Mouse (Mus musculus) forebrain, embryonic 16.5 days (tissue): Measurements from ENCODE around the gene Ercc5. TPM values are rescaled to one million over a fixed set of nuclear protein-coding genes. Genes with fewer than 3 reads are reported as not detected.

Source experiments
- ATAC-seq: fragments of 200-750 bp; cut with Nextera tagmentation; 2 replicates; pipeline ENCODE4 v1.8.0; 2017; ENCODE audit warnings: mild to moderate bottlenecking, moderate library complexity
- H3K27ac ChIP-seq: fragments of 300-500 bp; sonication (generic); 2 replicates; pipeline ENCODE4 v1.5.1; 2014; ENCODE audit warnings: low read length, control low read depth
- H3K27me3 ChIP-seq: fragments of 300-500 bp; sonication (generic); replicated peaks from 2 replicates; pipeline ENCODE4 v1.6.1; 2014; ENCODE audit warnings: low read length; ENCODE audit not compliant: control insufficient read depth, insufficient read depth
- H3K36me3 ChIP-seq: fragments of 300-500 bp; sonication (generic); 2 replicates; pipeline ENCODE4 v1.6.1; 2014; ENCODE audit not compliant: control insufficient read depth, insufficient read depth
- H3K4me1 ChIP-seq: fragments of 300-500 bp; sonication (generic); replicated peaks from 2 replicates; pipeline ENCODE4 v1.6.1; 2014; ENCODE audit warnings: low read length; ENCODE audit not compliant: control insufficient read depth, insufficient read depth
- H3K4me2 ChIP-seq: fragments of 300-500 bp; sonication (generic); 2 replicates; pipeline ENCODE4 v1.6.1; 2014; ENCODE audit warnings: mild to moderate bottlenecking, low read length, control low read depth
- H3K4me3 ChIP-seq: fragments of 300-500 bp; sonication (generic); replicated peaks from 2 replicates; pipeline ENCODE4 v1.5.1; 2014; ENCODE audit warnings: mild to moderate bottlenecking, low read length, control low read depth
- H3K9ac ChIP-seq: fragments of 300-500 bp; sonication (generic); replicated peaks from 2 replicates; pipeline ENCODE4 v1.6.1; 2014; ENCODE audit warnings: low read depth, low read length, control low read depth
- H3K9me3 ChIP-seq: fragments of 300-500 bp; sonication (generic); 2 replicates; pipeline ENCODE4 v1.6.1; 2016; ENCODE audit warnings: low read length; ENCODE audit not compliant: control insufficient read depth
- WGBS: fragments of 180-500 bp; shearing (Covaris S2); extraction: QIAGEN DNeasy Blood & Tissue Kit; methylation state at CpG from one replicate; pipeline ENCODE4 v1.1.7; 2014; 5-methylcytosine and 5-hydroxymethylcytosine counted together
- polyA plus RNA-seq: library from polyadenylated mRNA; unstranded; fragments of >200 nt; fragmentation: Nextera tagmentation; extraction: Ambion mirVana; gene quantifications from 2 replicates; pipeline ENCODE4 v1.2.1, GENCODE M21; 2015

The Ercc5 gene
- polyA plus RNA-seq, 1 experiment from 2014 or later = 35.3 TPM

DNA sequence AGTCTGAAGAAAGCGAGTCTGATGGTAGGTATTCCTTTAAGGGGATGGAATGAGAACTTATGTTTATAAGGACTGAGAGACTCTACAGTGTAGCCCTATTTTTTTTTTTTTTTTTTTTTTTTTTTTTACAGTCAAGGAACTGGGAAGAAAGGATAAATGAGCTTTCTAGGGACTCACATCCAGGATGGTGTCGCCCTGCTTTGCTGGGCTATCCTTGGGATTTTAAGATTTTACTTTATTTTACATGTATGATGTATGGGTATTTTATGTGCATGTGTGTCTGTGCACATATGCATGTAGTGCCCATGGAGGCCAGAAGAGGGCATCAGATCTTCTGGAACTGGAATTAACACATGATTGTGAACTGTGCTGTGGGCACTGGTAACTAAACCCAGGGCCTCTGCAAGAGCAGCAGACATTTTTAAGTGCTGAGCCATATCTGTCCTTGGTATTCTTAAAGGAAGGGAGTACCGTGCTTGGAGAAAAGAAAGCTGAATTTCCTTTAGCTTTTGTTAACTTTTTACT lies 20.4 kb downstream of the Ercc5 start:
- H3K4me3 ChIP-seq = no peak overlapping the region
- no peak for ATAC-seq
- H3K27me3 ChIP-seq = no peaks in the 10 kb centered on the region
- 0 out of 2 replicates have a peak, but pooled peaks cover 3% of the 10 kb centered on the region for H3K9me3 ChIP-seq
- H3K36me3 ChIP-seq = peaks cover 64% of the 10 kb centered on the region
- no peaks in the 10 kb centered on the region for H3K4me1 ChIP-seq
- H3K4me2 ChIP-seq = no peak overlapping the region
- no peak overlapping the region for H3K9ac ChIP-seq
- no peak overlapping the region for H3K27ac ChIP-seq
- 96% methylated on average over 3 of the region's 3 CpGs for WGBS

GRCm38 (mm10) chr1:44172656-44173055 lies 25.1 kb downstream of the Ercc5 start:
- no peak overlapping the region for H3K27ac ChIP-seq
- H3K27me3 ChIP-seq = no peaks in the 10 kb centered on the region
- no peak for ATAC-seq
- H3K4me2 ChIP-seq = no peak overlapping the region
- H3K36me3 ChIP-seq = peaks cover 61% of the 10 kb centered on the region
- H3K9me3 ChIP-seq = 0 out of 2 replicates have a peak, but pooled peaks cover 3% of the 10 kb centered on the region
- no peak overlapping the region for H3K4me3 ChIP-seq
- WGBS = 98% methylated on average over 4 of the region's 4 CpGs
- no peak overlapping the region for H3K9ac ChIP-seq
- H3K4me1 ChIP-seq = no peaks in the 10 kb centered on the region

DNA sequence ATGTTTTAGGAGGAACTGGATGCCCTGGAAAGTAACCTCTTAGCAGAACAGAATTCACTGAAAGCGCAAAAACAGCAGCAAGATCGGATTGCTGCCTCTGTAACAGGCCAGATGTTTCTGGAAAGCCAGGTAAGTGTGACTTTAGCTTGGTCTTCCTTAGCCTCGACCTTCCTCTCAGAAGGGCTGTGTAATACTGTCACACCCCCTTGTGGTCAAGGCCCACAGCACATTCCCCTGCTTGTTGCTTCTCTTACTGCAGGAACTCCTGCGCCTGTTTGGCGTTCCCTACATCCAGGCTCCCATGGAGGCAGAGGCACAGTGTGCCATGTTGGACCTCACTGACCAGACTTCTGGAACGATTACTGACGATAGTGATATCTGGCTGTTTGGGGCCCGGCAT lies 26.4 kb downstream of the Ercc5 start:
- WGBS = 91% methylated on average over 8 of the region's 8 CpGs
- Histone ChIP-seq H3K9me3 (0 out of 2 replicates have a peak, but pooled peaks cover 3% of the 10 kb centered on the region), H3K4me2 (no peak overlapping the region), H3K9ac (no peak overlapping the region), H3K4me1 (no peaks in the 10 kb centered on the region), H3K36me3 (peaks cover 50% of the 10 kb centered on the region), H3K27me3 (no peaks in the 10 kb centered on the region), H3K27ac (no peak overlapping the region), H3K4me3 (no peak overlapping the region)
- no peak for ATAC-seq

- no peak for ATAC-seq
- Histone ChIP-seq H3K9me3 (no peaks in the 10 kb centered on the region), H3K4me1 (no peaks in the 10 kb centered on the region), H3K27me3 (no peaks in the 10 kb centered on the region), H3K36me3 (peaks cover 36% of the 10 kb centered on the region), H3K4me3 (no peak overlapping the region), H3K4me2 (no peak overlapping the region), H3K9ac (no peak overlapping the region), H3K27ac (no peak overlapping the region)
- WGBS = 94% methylated on average over 5 of the region's 5 CpGs
These were observed 30.5 kb downstream of the Ercc5 start for GRCm38 (mm10) chr1:44178086-44178485.

GRCm38 (mm10) chr1:44186396-44186795 lies 38.9 kb downstream of the Ercc5 start:
- no peak for ATAC-seq
- no peak overlapping the region for H3K4me2 ChIP-seq
- no peak overlapping the region for H3K27ac ChIP-seq
- no peaks in the 10 kb centered on the region for H3K4me1 ChIP-seq
- H3K9ac ChIP-seq = no peak overlapping the region
- no peak overlapping the region for H3K4me3 ChIP-seq
- no peaks in the 10 kb centered on the region for H3K27me3 ChIP-seq
- H3K9me3 ChIP-seq = no peaks in the 10 kb centered on the region
- peaks cover 9% of the 10 kb centered on the region for H3K36me3 ChIP-seq

- H3K9me3 ChIP-seq = no peaks in the 10 kb centered on the region
- peak overlapping the region; percentile 50 for H3K4me3 ChIP-seq
- peak overlapping the region; percentile 92 for H3K4me2 ChIP-seq
- H3K27me3 ChIP-seq = no peaks in the 10 kb centered on the region
- 21% methylated on average over 47 of the region's 47 CpGs for WGBS
- no peaks in the 10 kb centered on the region for H3K36me3 ChIP-seq
- ATAC-seq = peak; percentile 61
- no peak overlapping the region for H3K27ac ChIP-seq
- peak overlapping the region; percentile 56 for H3K9ac ChIP-seq
- H3K4me1 ChIP-seq = peaks cover 6% of the 10 kb centered on the region
These were observed 51.0 kb downstream of the Ercc5 start for GRCm38 (mm10) chr1:44198273-44199171.

DNA sequence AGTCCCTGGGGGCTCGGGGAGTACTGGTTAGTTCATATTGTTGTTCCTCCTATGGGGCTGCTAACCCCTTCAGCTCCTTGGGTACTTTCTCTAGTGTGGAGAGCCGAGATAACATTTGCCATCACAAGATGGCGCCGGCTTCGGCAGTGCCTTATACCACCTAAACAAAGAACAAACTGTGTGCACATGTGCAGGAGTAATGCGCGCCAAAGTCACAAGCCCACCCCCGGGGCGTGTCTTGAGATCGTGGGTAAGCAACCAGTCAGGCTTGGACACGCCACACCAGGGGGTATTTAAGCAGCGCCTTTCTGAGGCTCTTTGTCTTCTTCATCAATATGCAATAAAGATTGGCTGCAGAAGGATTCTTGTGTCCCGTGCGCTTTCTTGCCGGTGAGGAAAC lies 55.3 kb downstream of the Ercc5 start:
- 91% methylated on average over 15 of the region's 15 CpGs for WGBS
- Histone ChIP-seq H3K4me3 (no peak overlapping the region), H3K36me3 (no peaks in the 10 kb centered on the region), H3K4me2 (no peak overlapping the region), H3K27ac (no peak overlapping the region), H3K9ac (no peak overlapping the region), H3K27me3 (no peaks in the 10 kb centered on the region), H3K4me1 (peaks cover 6% of the 10 kb centered on the region), H3K9me3 (no peaks in the 10 kb centered on the region)
- no peak for ATAC-seq

DNA sequence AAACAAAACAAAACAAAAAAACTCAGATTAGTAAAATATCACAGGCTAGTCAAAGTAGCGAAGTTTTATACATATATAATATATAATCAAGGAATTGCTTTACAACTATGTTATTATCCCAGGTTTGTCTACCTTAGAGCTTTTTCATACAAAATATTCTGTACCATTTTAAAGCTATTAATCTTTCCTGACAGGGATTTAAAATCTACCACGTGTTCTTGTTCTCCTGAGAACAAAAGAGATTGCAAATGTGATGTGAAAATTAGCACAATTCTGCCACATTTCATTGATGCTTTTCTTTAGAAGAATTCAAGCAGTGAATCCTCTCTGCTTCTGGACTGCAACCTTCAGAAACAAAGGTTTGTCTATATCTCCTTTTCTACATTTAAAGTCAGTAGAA lies 66.9 kb downstream of the Ercc5 start:
- WGBS = 52% methylated on average over 2 of the region's 2 CpGs
- no peak overlapping the region for H3K9ac ChIP-seq
- H3K4me1 ChIP-seq = no peaks in the 10 kb centered on the region; the same call in 1 of the 2 replicates
- no peaks in the 10 kb centered on the region for H3K9me3 ChIP-seq
- H3K4me3 ChIP-seq = no peak overlapping the region
- H3K27me3 ChIP-seq = no peaks in the 10 kb centered on the region
- H3K4me2 ChIP-seq = no peak overlapping the region
- ATAC-seq = peak; percentile 61; the same call in 1 of the 2 replicates
- no peaks in the 10 kb centered on the region for H3K36me3 ChIP-seq
- no peak overlapping the region for H3K27ac ChIP-seq

GRCm38 (mm10) chr1:44216352-44217116 lies 69.0 kb downstream of the Ercc5 start:
- WGBS = 64% methylated on average over 2 of the region's 2 CpGs

More at GRCm38 (mm10) chr1:44216352-44217116, 69.0 kb downstream of the Ercc5 start:
- no peak overlapping the region for H3K4me3 ChIP-seq
- no peak overlapping the region for H3K9ac ChIP-seq
- no peaks in the 10 kb centered on the region; the same call in 1 of the 2 replicates for H3K4me1 ChIP-seq
- H3K4me2 ChIP-seq = no peak overlapping the region
- H3K27me3 ChIP-seq = no peaks in the 10 kb centered on the region
- no peaks in the 10 kb centered on the region for H3K9me3 ChIP-seq
- no peak overlapping the region for H3K27ac ChIP-seq
- ATAC-seq = peak; percentile 70
- no peaks in the 10 kb centered on the region for H3K36me3 ChIP-seq
